Mouse (Mus musculus): ENCODE data around the gene Obscn. TPM values are rescaled to one million over a fixed set of nuclear protein-coding genes. Genes with fewer than 3 reads are reported as not detected.
"Not testable (repeated sequence)": the region's sequence is repeated elsewhere in the genome, so short reads cannot be mapped to it uniquely, and the experiment has no call there.

Gene Obscn
- polyA plus RNA-seq, 1 experiment = 6.2 TPM

DNA sequence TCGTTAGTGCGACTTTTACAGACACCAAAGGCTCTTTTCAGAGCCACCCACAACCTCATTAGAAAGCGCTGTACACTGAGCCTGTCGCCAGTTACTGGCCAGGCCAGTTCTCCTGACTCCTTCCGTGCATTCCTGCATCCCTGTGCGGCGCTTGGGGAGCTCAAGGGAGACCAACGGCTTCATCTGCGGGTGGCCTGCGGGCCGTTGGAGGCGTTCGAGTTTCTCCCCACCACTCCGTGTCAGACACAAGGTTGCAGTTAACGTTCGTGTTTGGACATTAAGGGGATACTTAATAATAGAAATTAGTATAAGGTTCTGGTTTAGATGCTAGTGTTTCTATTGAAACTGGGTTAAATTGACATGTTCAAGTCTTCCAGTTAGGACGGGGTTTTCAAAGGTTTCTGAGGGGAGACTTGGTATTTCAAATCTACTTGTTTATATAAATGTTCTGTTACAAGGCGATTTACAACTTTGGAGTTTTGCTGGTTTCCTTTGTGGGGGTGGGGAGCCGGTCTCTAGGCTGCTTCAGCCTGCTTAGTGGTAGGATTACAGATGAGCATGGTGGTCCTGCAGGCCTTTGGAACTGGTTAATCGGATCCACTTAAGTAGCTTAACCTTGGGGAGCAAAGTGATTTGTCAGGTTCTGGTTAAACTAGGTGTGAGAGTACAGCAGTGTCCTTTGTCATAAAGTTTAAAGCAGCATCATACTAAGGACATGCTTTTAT lies 180.9 kb downstream of the Obscn start:
- no peak for DNase-seq
- Histone ChIP-seq H3K4me3 (ENCODE audit: insufficient read depth, low read depth, low read length) (peak overlapping the region; percentile 81), H3K27me3 (replicated peaks; ENCODE audit: control insufficient read depth, insufficient read depth, low read length) (no peaks in the 10 kb centered on the region), H3K27ac (ENCODE audit: insufficient read depth, low read depth, low read length) (peak overlapping the region; percentile 93), H3K36me3 (ENCODE audit: control insufficient read depth, insufficient read depth, low read length) (no peaks in the 10 kb centered on the region), H3K4me1 (ENCODE audit: control insufficient read depth, insufficient read depth, low read length) (peaks cover 9% of the 10 kb centered on the region; the same call in 1 of the 2 replicates)
- no peak for TF ChIP-seq CTCF (conservative IDR thresholded peaks at IDR 0.05; ENCODE audit: insufficient read depth, insufficient read length, low read depth, low read length)
- under 1% methylated on average over 20 of the region's 20 CpGs for WGBS

- Histone ChIP-seq H3K36me3 (ENCODE audit: control insufficient read depth, insufficient read depth, low read length) (no peaks in the 10 kb centered on the region), H3K27me3 (replicated peaks; ENCODE audit: control insufficient read depth, insufficient read depth, low read length) (no peaks in the 10 kb centered on the region; the same call in 1 of the 2 replicates), H3K27ac (ENCODE audit: insufficient read depth, low read depth, low read length) (peak within 1 kb of the TSS; percentile 93), H3K4me1 (ENCODE audit: control insufficient read depth, insufficient read depth, low read length) (peaks cover 9% of the 10 kb centered on the region; the same call in 1 of the 2 replicates), H3K4me3 (ENCODE audit: insufficient read depth, low read depth, low read length) (peak within 1 kb of the TSS; percentile 81)
- TF ChIP-seq CTCF (conservative IDR thresholded peaks at IDR 0.05; ENCODE audit: insufficient read depth, insufficient read length, low read depth, low read length) (peak; percentile 52), POLR2A (IDR thresholded peaks at IDR 0.05; ENCODE audit: low read depth, low read length) (peak; percentile 65)
- peak; percentile 98 for DNase-seq
- WGBS = under 1% methylated on average over 49 of the region's 49 CpGs
Observed at GRCm38 (mm10) chr11:58954420-58955142, 181.6 kb downstream of the Obscn start, which contains the start of the genes Hist3h2a and Trim17. Hist3h2a (plus strand) TSS chr11:58954685. Trim17 (plus strand) TSS chr11:58954685.

GRCm38 (mm10) chr11:58954170-58954419 lies 182.1 kb downstream of the Obscn start:
- not testable (repeated sequence) for H3K27me3 ChIP-seq (replicated peaks; ENCODE audit: control insufficient read depth, insufficient read depth, low read length); H3K36me3 ChIP-seq (ENCODE audit: control insufficient read depth, insufficient read depth, low read length); DNase-seq; H3K4me1 ChIP-seq (ENCODE audit: control insufficient read depth, insufficient read depth, low read length)
- under 1% methylated on average over 17 of the region's 17 CpGs for WGBS
- Histone ChIP-seq H3K27ac (ENCODE audit: insufficient read depth, low read depth, low read length) (peak overlapping the region; percentile 15; the same call in 1 of the 2 replicates), H3K4me3 (ENCODE audit: insufficient read depth, low read depth, low read length) (peak overlapping the region; percentile 57)

DNA sequence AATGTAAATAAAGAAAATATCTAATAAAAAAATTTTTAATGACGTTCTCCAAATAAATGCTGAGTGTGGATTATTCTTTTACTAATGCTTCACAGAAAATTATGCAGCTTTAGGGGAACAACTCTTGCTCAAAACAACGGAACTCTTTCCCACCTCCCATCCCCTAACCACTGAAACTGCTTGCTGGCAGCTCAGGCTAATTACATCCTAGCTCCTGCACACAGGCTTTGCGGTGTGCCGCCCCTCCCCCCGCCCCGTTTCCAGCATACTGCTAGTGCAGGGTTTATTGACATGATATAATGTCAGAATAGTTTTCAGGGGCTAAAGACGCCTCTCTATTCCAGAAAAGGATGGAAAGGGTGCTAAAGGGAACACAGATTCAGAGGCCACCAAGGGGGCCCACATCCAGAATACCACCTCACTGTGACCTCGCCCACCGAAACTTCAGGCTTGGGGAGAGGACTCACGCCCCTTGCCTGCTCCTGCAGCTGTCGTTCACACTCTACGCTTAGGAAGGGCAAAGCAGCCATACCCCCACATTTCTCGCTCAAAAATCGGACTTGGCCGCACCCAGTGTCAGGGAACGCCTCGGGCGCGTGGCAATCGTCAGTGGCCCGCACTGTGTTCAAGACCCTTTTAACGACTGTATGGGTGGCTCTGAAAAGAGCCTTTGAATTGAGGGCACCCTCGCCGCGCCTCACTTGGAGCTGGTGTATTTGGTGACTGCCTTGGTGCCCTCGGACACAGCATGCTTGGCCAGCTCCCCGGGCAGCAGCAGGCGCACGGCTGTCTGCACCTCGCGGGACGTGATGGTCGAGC lies 182.6 kb downstream of the Obscn start:
- peaks cover 7% of the 10 kb centered on the region; the same call in 1 of the 2 replicates for H3K4me1 ChIP-seq (ENCODE audit: control insufficient read depth, insufficient read depth, low read length)
- DNase-seq = no peak
- no peaks in the 10 kb centered on the region; the same call in 1 of the 2 replicates for H3K27me3 ChIP-seq (replicated peaks; ENCODE audit: control insufficient read depth, insufficient read depth, low read length)
- no peak overlapping the region for H3K27ac ChIP-seq (ENCODE audit: insufficient read depth, low read depth, low read length)
- WGBS = 2% methylated on average over 33 of the region's 33 CpGs
- TF ChIP-seq CTCF (conservative IDR thresholded peaks at IDR 0.05; ENCODE audit: insufficient read depth, insufficient read length, low read depth, low read length) = no peak
- TF ChIP-seq POLR2A (IDR thresholded peaks at IDR 0.05; ENCODE audit: low read depth, low read length) = no peak
- H3K4me3 ChIP-seq (ENCODE audit: insufficient read depth, low read depth, low read length) = peak overlapping the region; percentile 57
- no peaks in the 10 kb centered on the region for H3K36me3 ChIP-seq (ENCODE audit: control insufficient read depth, insufficient read depth, low read length)

- no peak for TF ChIP-seq CTCF (conservative IDR thresholded peaks at IDR 0.05; ENCODE audit: insufficient read depth, insufficient read length, low read depth, low read length)
- TF ChIP-seq POLR2A (IDR thresholded peaks at IDR 0.05; ENCODE audit: low read depth, low read length) = no peak
- no peaks in the 10 kb centered on the region; the same call in 1 of the 2 replicates for H3K27me3 ChIP-seq (replicated peaks; ENCODE audit: control insufficient read depth, insufficient read depth, low read length)
- 83% methylated on average over 5 of the region's 5 CpGs for WGBS
- no peak overlapping the region for H3K4me3 ChIP-seq (ENCODE audit: insufficient read depth, low read depth, low read length)
- peaks cover 12% of the 10 kb centered on the region; the same call in 1 of the 2 replicates for H3K4me1 ChIP-seq (ENCODE audit: control insufficient read depth, insufficient read depth, low read length)
- DNase-seq = no peak
- no peaks in the 10 kb centered on the region for H3K36me3 ChIP-seq (ENCODE audit: control insufficient read depth, insufficient read depth, low read length)
- no peak overlapping the region for H3K27ac ChIP-seq (ENCODE audit: insufficient read depth, low read depth, low read length)
Observed at GRCm38 (mm10) chr11:58951210-58951609, 185.0 kb downstream of the Obscn start.

- no peak for DNase-seq
- Histone ChIP-seq H3K36me3 (ENCODE audit: control insufficient read depth, insufficient read depth, low read length) (no peaks in the 10 kb centered on the region), H3K4me1 (ENCODE audit: control insufficient read depth, insufficient read depth, low read length) (peaks cover 8% of the 10 kb centered on the region; the same call in 1 of the 2 replicates), H3K4me3 (ENCODE audit: insufficient read depth, low read depth, low read length) (no peak overlapping the region), H3K27me3 (replicated peaks; ENCODE audit: control insufficient read depth, insufficient read depth, low read length) (no peaks in the 10 kb centered on the region; the same call in 1 of the 2 replicates), H3K27ac (ENCODE audit: insufficient read depth, low read depth, low read length) (no peak overlapping the region)
- WGBS = 37% methylated on average over 20 of the region's 20 CpGs
- TF ChIP-seq CTCF (conservative IDR thresholded peaks at IDR 0.05; ENCODE audit: insufficient read depth, insufficient read length, low read depth, low read length) = no peak
- no peak for TF ChIP-seq POLR2A (IDR thresholded peaks at IDR 0.05; ENCODE audit: low read depth, low read length)
Observed at GRCm38 (mm10) chr11:58949480-58950431, 186.4 kb downstream of the Obscn start.
